Mouse (Mus musculus) neural tube, embryonic 14.5 days (tissue): ENCODE results near the gene Pak6. TPM values are rescaled to one million over a fixed set of nuclear protein-coding genes. Genes with fewer than 3 reads are reported as not detected.

Experiments used
- ATAC-seq: fragments of 200-750 bp; cut with Nextera tagmentation; 2 replicates; pipeline ENCODE4 v1.8.0; 2017; ENCODE audit warnings: low read depth, mild to moderate bottlenecking, moderate TSS enrichment, moderate library complexity
- H3K27ac ChIP-seq: fragments of 300-500 bp; sonication (generic); 2 replicates; pipeline ENCODE4 v1.5.1; 2014; ENCODE audit warnings: low read depth, mild to moderate bottlenecking, control low read depth, low read length, moderate library complexity, mixed read lengths
- H3K27me3 ChIP-seq: fragments of 300-500 bp; sonication (generic); 2 replicates; pipeline ENCODE4 v1.6.1; 2014; ENCODE audit warnings: low read length; ENCODE audit not compliant: control insufficient read depth, insufficient read depth
- H3K36me3 ChIP-seq: fragments of 300-500 bp; sonication (generic); 2 replicates; pipeline ENCODE4 v1.6.1; 2014; ENCODE audit warnings: low read length, mixed read lengths; ENCODE audit not compliant: control insufficient read depth, insufficient read depth
- H3K4me1 ChIP-seq: fragments of 300-500 bp; sonication (generic); 2 replicates; pipeline ENCODE4 v1.6.1; 2014; ENCODE audit warnings: low read length; ENCODE audit not compliant: control insufficient read depth, insufficient read depth
- H3K4me2 ChIP-seq: fragments of 300-500 bp; sonication (generic); 2 replicates; pipeline ENCODE4 v1.6.1; 2014; ENCODE audit warnings: mild to moderate bottlenecking, low read depth, low read length, control low read depth
- H3K4me3 ChIP-seq: fragments of 300-500 bp; sonication (generic); 2 replicates; pipeline ENCODE4 v1.5.1; 2014; ENCODE audit warnings: low read depth, low read length, control low read depth, mixed read lengths
- H3K9ac ChIP-seq: fragments of 300-500 bp; sonication (generic); replicated peaks from 2 replicates; pipeline ENCODE4 v1.6.1; 2014; ENCODE audit warnings: low read depth, mild to moderate bottlenecking, control low read depth, low read length, mixed read lengths
- H3K9me3 ChIP-seq: fragments of 300-500 bp; sonication (generic); 2 replicates; pipeline ENCODE4 v1.6.1; 2016; ENCODE audit warnings: low read length; ENCODE audit not compliant: control insufficient read depth
- WGBS: fragments of 180-500 bp; shearing (Covaris S2); extraction: QIAGEN DNeasy Blood & Tissue Kit; methylation state at CpG from one replicate; pipeline ENCODE4 v1.1.7; 2014; 5-methylcytosine and 5-hydroxymethylcytosine counted together
- polyA plus RNA-seq: library from polyadenylated mRNA; unstranded; fragments of >200 nt; fragmentation: Nextera tagmentation; extraction: Ambion mirVana; gene quantifications from 2 replicates; pipeline ENCODE4 v1.2.1, GENCODE M21; 2014

Gene Pak6
- polyA plus RNA-seq, 1 experiment from 2014 or later = 39.1 TPM

DNA sequence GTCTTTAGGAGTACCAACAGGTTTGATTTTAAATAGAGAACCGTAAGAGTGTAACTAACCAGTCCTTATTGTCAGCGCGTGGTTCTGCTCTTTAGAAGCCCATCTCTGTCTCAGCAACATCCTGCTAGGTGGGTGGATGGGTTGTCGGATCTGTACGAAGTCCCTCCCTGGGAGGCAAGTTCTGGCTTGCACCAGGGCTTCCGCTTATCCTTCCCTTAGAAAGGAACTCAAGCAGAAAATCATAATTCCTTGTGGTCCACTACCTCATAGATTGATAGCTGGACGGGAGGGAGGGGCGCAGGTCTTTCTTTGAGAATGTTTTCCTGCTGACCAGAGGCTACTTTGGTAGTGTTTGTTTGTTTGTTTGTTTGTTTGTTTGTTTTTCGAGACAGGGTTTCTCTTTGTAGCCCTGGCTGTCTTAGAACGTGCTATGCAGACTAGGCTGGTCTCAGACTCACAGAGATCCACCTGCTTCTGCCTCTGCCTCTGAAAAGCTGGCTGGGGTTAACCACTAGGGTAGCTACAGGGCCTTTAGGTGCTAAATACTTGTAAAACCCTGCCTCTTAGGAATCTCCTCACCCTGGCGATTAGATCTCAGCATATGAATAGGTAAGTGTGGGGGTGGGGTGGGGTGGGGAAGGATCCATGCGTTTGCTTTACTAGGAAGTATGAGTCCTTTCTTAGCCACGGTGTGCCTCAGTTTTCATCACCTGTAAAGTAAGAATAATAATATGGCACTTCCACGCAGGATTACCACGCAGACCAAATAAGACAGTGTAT, 10.8 kb downstream of the Pak6 start:
- Histone ChIP-seq H3K36me3 (no peaks in the 10 kb centered on the region), H3K9me3 (no peaks in the 10 kb centered on the region), H3K27me3 (peaks cover 38% of the 10 kb centered on the region), H3K4me2 (no peak overlapping the region), H3K4me1 (peaks cover 10% of the 10 kb centered on the region), H3K9ac (no peak overlapping the region), H3K4me3 (no peak overlapping the region), H3K27ac (no peak overlapping the region)
- 18% methylated on average over 15 of the region's 15 CpGs for WGBS
- no peak for ATAC-seq

DNA sequence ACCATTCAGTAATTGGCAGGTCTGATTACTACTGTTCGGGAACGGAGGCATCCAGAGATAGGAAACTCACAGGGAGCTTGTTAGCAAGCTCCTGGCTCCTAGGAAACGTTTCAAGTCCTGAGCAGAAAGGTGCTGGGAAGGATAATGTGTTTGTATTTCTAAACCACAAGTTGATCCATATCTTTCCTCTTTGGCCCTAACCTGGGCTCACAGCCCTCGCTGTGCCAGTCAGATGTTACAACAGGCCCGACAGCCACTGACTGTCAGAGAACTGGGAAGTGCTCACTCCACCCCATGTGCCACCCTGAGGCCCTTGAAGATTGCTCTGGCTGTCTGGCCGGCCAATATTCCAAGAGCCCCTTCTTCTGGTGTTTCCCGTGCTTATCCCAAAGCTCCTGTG, 11.4 kb downstream of the Pak6 start:
- ATAC-seq = no peak
- peaks cover 10% of the 10 kb centered on the region for H3K4me1 ChIP-seq
- H3K36me3 ChIP-seq = no peaks in the 10 kb centered on the region
- no peak overlapping the region for H3K9ac ChIP-seq
- no peak overlapping the region for H3K27ac ChIP-seq
- H3K4me3 ChIP-seq = no peak overlapping the region
- 17% methylated on average over 7 of the region's 7 CpGs for WGBS
- H3K4me2 ChIP-seq = no peak overlapping the region
- H3K27me3 ChIP-seq = peaks cover 43% of the 10 kb centered on the region
- no peaks in the 10 kb centered on the region for H3K9me3 ChIP-seq

DNA sequence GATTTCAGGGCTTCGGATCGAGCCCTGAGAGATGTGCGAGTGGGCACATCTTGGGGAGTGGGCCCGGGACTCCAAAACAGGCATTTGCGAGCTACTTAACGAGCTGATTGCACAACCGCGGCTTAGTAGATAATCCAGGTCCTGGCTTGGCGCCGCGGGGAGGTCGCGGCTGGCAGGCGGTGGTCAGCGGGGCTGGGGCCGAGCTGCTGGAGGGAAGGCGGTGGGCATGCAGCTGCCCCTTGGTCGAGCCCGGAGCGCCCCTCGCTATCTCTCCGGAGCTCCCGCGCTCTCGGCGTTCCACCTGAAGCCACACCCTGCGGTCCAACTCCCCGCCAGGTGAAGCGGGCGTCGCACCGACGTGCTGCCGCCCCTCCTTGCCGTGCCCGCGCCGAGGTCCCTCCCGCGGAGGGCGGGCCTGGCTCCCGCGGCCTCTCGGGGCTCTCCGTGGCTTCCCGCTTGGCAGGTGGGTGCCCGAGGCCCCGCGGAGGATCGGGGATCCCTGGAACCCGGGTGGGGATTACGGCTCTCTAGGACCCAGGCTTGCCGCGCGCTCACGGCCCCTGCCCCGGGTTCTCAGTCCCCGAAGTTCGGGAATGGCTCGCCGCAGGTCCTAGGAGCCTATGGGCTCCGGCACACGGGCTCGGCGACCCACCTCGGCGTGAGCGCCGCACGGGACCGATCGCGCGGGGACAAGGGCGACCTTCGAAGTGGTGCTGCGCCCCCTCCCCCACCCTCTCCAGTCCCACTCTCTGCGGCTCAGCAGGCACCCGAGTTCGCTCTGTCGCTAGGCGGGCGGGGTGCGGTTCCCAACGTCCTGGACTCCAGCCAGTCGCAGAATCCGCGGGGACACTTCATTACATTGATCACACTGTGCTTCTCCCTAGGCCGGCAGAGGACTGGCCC, 14.0 kb downstream of the Pak6 start:
- under 1% methylated on average over 80 of the region's 89 CpGs for WGBS
- ATAC-seq = peak; percentile 47

DNA sequence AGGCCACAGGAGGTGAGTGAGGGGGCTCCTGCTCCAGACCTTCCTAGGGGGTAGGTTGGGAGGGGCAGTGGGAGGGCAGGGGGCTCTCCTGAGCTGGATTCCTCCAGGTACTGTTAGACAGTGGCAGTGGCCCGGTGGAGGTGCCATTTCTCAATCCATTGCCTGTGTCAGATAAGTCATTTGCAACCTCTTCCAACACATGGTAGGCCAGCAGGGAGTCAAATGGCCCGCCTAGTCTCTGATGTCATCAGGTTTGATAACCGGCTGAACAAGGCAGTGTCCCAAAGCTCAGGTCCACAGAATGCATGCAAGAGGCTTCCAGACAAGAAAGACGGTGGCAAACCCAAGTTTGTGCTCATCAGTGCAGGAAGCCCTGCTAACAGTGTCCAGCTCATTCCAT, 14.7 kb downstream of the Pak6 start:
- peak overlapping the region; percentile 93 for H3K4me2 ChIP-seq
- peak; percentile 7; the same call in 1 of the 2 replicates for ATAC-seq
- H3K27ac ChIP-seq = no peak overlapping the region
- H3K4me3 ChIP-seq = peak overlapping the region; percentile 42; the same call in 1 of the 2 replicates
- H3K4me1 ChIP-seq = peaks cover 10% of the 10 kb centered on the region
- no peaks in the 10 kb centered on the region for H3K9me3 ChIP-seq
- peak overlapping the region; percentile 56 for H3K9ac ChIP-seq
- 20% methylated on average over 4 of the region's 4 CpGs for WGBS
- peaks cover 45% of the 10 kb centered on the region for H3K27me3 ChIP-seq
- H3K36me3 ChIP-seq = no peaks in the 10 kb centered on the region

More for the DNA sequence above, 14.0 kb downstream of the Pak6 start:
- no peaks in the 10 kb centered on the region for H3K9me3 ChIP-seq
- peaks cover 45% of the 10 kb centered on the region for H3K27me3 ChIP-seq
- H3K36me3 ChIP-seq = no peaks in the 10 kb centered on the region
- peak overlapping the region; percentile 93 for H3K4me2 ChIP-seq
- no peak overlapping the region for H3K27ac ChIP-seq
- peak overlapping the region; percentile 42 for H3K4me3 ChIP-seq
- peaks cover 10% of the 10 kb centered on the region for H3K4me1 ChIP-seq
- H3K9ac ChIP-seq = peak overlapping the region; percentile 56

DNA sequence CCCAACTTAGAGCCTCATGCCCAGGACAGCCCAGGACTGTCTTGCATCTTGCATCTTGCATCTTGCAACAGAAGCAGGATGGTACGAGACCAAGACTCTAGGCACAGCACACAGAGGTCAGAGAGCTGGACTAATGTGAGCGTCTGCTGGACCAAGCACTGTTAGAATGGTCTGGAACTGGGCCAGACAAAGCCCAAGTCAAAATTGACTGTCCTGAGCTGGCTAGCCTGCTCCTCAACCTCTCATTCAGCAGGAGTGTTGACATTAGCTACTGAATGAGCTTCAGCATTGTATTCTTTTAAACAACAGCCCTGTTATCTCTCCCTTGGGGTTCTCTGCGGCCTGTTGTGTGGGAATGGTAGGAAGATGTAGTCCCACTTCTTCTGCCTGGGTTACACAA, 16.5 kb downstream of the Pak6 start:
- H3K9ac ChIP-seq = no peak overlapping the region
- H3K27ac ChIP-seq = no peak overlapping the region
- no peak overlapping the region for H3K4me3 ChIP-seq
- H3K36me3 ChIP-seq = no peaks in the 10 kb centered on the region
- no peak for ATAC-seq
- H3K4me1 ChIP-seq = peaks cover 10% of the 10 kb centered on the region
- H3K4me2 ChIP-seq = no peak overlapping the region
- WGBS = 72% methylated on average over 3 of the region's 3 CpGs
- H3K9me3 ChIP-seq = no peaks in the 10 kb centered on the region
- peaks cover 45% of the 10 kb centered on the region for H3K27me3 ChIP-seq

DNA sequence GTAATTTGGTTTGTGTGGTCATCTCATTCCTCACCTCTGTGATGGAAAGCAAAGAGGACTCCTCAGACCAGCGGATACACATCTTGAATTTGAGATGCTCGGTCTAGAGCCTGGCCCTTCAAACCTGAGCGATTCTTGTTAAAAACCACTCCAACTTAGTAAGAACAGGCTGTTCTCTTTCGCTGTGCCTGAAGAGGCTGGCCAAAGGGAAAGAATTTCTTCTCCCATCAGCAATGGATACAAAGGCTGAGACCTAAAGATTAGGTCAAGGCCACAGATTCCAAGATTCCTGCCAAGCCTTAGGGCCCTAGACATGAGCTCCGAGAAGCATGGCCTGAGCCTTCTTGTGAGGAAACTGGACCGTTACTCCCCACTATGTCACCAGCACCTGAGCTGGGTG, 17.8 kb downstream of the Pak6 start:
- peaks cover 35% of the 10 kb centered on the region for H3K27me3 ChIP-seq
- H3K4me2 ChIP-seq = no peak overlapping the region
- H3K9me3 ChIP-seq = no peaks in the 10 kb centered on the region
- peaks cover 10% of the 10 kb centered on the region for H3K4me1 ChIP-seq
- no peaks in the 10 kb centered on the region for H3K36me3 ChIP-seq
- WGBS = 94% methylated on average over 6 of the region's 6 CpGs
- no peak overlapping the region for H3K4me3 ChIP-seq
- ATAC-seq = no peak
- no peak overlapping the region for H3K27ac ChIP-seq
- no peak overlapping the region for H3K9ac ChIP-seq

DNA sequence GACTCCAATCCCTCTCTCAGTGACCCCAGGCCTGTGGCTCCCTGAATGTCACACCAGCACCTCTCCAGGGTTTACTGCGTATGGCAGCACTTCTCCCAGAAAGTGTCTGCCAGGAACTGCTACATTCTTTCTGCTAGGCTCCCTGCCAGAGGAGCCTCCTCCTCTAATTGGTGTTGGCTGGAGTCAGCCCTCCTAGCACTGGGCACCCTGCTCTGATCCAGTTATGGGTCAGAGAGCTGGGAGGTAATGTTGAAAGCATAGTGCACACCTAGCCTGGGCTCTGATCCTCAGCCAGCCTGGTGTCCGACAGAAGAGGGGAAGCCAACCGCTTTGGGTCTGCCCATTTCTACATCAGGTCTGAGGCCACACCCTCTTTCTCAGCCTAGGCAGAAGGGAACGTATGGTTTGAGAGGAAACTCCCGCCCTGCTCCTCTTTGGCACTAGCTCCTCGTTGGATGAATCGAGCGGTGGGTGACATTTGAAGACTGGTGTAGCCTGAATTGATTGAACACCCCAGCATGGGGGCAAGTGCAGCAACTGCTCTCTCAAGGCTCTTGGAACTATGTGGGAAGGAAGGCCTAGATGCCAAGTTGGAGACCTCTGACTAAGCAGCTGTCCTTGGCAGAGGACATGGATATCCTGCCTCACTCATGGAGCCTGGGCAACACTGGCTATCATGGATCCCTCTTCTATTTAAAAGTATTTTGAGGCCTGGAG, 19.6 kb downstream of the Pak6 start:
- Histone ChIP-seq H3K4me2 (no peak overlapping the region), H3K9ac (no peak overlapping the region), H3K27me3 (peaks cover 17% of the 10 kb centered on the region), H3K4me1 (no peaks in the 10 kb centered on the region), H3K27ac (no peak overlapping the region), H3K9me3 (no peaks in the 10 kb centered on the region), H3K4me3 (no peak overlapping the region), H3K36me3 (no peaks in the 10 kb centered on the region)
- 56% methylated on average over 8 of the region's 8 CpGs for WGBS
- no peak for ATAC-seq

DNA sequence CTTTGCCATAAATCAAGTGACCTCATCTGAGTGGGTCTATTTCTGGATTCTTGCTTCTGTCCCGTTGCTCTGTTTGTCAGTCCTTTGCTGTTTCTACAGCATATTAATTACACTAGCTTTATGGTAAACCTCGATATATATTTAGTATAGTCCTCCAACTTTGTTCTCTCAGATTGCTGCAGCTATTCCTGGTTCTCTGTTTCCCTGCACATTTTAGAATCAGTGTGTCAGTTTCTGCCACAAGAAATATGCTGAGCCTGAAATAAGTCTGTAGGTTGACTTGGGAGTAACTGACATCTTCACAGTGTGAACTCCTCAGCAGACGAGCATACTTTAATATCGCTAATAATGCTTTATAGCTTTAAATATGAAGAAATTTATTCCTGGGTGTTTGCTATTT, 22.0 kb downstream of the Pak6 start:
- H3K4me2 ChIP-seq = no peak overlapping the region
- WGBS = 80% methylated on average over 4 of the region's 4 CpGs
- no peaks in the 10 kb centered on the region for H3K9me3 ChIP-seq
- H3K4me1 ChIP-seq = no peaks in the 10 kb centered on the region
- no peaks in the 10 kb centered on the region for H3K27me3 ChIP-seq
- no peak for ATAC-seq
- no peaks in the 10 kb centered on the region for H3K36me3 ChIP-seq
- no peak overlapping the region for H3K4me3 ChIP-seq
- H3K9ac ChIP-seq = no peak overlapping the region
- H3K27ac ChIP-seq = no peak overlapping the region
